Mouse (Mus musculus): ENCODE measurements around the gene Hhex. TPM values are rescaled to one million over a fixed set of nuclear protein-coding genes. Genes with fewer than 3 reads are reported as not detected.
A peak's percentile ranks its signal among the peaks of the same experiment; 100 is the strongest.

Gene Hhex
- polyA plus RNA-seq (2012) = 328 and 427 TPM in 2 replicates

GRCm38 (mm10) chr19:37434263-37434951, at the start of gene Hhex:
TSS of gene Hhex (plus strand) at chr19:37434810.
- no peak for TF ChIP-seq GATA1 (IDR thresholded peaks at IDR 0.05; ENCODE audit: low read length)

DNA sequence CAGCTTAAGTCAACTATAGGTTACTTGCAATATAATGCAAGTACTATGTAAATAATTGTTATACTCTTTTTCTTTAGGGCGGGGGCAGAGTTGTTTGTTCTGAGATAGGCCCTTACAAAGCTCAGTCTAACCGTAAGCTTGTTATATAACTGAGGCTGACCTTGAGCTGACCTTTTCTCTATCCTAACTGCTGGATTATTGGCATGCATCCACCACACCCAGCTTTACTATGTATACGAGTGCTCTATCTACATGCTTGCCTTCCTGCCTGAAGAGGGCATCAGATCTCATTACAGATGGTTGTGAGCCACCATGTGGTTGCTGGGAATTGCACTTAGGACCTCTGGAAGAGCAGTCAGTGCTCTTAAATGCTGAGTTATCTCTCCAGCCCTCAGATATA, 48.5 kb upstream of the Hhex start:
- no peak for TF ChIP-seq GATA1 (IDR thresholded peaks at IDR 0.05; ENCODE audit: low read length)

- TF ChIP-seq GATA1 (IDR thresholded peaks at IDR 0.05; ENCODE audit: low read length) = no peak
Measured at GRCm38 (mm10) chr19:37391869-37392268, 42.7 kb upstream of the Hhex start.

DNA sequence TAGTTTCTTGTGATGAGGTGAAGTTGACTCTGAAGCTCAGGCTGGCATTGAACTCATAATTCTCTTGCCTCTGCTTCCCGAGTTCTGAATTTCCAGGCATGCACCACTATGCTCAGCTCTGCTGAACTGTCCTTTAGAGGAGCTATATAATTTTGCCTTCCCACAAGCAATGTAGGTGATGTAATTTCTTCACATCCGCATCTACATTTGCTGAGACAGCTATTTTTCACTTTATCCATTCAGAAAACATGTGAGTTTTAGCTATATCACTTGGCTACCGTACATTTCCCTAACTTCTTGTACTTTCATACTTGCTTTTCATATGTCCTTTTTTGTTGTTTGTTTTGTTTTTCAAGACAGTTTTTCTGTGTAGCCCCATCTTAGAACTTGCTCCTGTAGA, 38.3 kb upstream of the Hhex start:
- TF ChIP-seq GATA1 (IDR thresholded peaks at IDR 0.05; ENCODE audit: low read length) = no peak

DNA sequence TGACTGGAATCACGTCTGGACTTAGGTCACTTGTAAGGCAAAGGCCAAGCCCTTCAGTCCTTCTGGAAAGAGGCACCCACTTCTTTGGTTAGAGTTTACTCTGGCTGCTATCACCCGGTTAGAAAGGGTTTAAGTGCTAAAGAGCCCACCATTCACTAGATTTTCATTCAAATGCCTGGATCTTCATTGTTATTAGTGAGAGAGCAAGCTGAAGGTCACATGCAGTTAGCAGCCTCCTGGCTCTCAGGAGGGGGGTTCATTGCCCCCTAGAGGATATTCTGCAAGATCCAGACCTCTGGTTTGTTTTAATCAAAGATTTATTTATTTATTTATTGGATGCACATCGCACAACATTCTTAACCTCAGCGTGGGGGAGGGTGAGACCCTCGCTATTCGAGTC, 33.7 kb upstream of the Hhex start:
- no peak for TF ChIP-seq GATA1 (IDR thresholded peaks at IDR 0.05; ENCODE audit: low read length)

DNA sequence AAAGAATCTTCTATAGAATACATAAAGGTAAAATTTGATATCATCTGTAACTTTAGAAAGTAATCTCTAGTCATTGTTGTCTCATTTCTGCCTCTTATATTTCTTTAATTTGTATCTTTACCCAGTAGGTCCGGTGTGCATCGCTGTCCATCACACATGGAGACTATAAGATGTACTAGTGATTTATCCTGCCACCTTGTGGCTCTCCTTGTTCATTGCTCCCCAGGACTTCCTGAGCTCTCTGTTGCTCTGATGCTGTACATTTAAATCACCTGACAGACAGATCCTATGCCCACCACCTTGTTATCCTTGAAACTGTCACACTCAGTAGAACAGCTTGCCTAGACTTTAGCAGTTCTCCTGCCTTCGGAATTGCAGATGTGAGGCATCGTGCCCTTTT, 16.3 kb upstream of the Hhex start:
- TF ChIP-seq GATA1 (IDR thresholded peaks at IDR 0.05; ENCODE audit: low read length) = no peak

- TF ChIP-seq GATA1 (IDR thresholded peaks at IDR 0.05; ENCODE audit: low read length) = no peak
Measured at GRCm38 (mm10) chr19:37419613-37420012, 15.0 kb upstream of the Hhex start.

- no peak for TF ChIP-seq GATA1 (IDR thresholded peaks at IDR 0.05; ENCODE audit: low read length)
Measured at GRCm38 (mm10) chr19:37428589-37428988, 6.0 kb upstream of the Hhex start.

DNA sequence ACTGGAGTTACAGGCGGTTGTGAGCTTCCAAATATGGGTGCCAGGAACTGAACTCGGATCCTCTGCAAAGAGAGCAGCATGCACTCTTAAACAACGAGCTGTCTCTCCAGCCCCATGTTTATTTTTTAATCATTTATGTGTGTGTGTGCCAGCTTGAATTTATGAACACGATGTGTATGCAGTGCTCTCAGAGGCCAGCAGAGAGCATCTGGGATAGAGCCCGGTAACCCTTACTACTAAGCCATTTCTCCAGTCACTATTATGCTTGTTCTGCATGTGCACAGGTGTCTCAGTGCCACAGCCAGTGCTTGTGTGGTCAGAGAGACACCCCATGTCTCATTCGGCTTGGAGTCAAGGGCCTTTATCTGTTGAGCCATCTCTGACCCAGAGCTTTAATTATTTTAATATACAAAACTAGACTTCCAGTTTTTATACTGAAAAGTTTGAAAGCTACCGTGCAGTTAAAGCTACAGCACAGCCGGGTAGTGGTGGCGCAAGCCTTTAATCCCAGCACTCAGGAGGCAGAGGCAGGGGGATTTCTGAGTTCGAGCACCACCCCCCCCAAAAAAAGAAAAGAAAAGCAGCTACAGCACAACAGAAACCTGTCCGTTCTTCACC, 3.4 kb upstream of the Hhex start:
- TF ChIP-seq GATA1 (IDR thresholded peaks at IDR 0.05; ENCODE audit: low read length) = no peak

- TF ChIP-seq GATA1 (IDR thresholded peaks at IDR 0.05; ENCODE audit: low read length) = no peak
Measured at GRCm38 (mm10) chr19:37432868-37433570, 1.6 kb upstream of the Hhex start.

DNA sequence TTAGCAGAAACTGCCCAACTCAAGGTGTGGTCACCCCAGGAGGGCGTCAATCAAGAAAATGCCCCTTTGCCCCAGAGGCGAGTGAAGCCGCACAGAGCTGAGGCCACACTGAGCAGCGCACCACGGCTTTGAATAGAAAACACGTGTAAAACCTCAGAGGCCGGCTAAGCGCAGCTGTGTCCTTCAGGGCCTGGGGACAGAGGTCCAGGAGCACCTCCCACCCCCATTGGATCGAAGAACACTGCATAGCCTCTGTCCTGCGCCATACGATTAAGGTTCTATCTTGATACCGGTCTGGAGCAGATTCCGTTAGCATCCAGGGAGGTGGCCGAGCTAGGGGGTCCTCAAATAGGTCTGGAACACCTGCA, 731 bp upstream of the Hhex start:
- TF ChIP-seq GATA1 (IDR thresholded peaks at IDR 0.05; ENCODE audit: low read length) = no peak

DNA sequence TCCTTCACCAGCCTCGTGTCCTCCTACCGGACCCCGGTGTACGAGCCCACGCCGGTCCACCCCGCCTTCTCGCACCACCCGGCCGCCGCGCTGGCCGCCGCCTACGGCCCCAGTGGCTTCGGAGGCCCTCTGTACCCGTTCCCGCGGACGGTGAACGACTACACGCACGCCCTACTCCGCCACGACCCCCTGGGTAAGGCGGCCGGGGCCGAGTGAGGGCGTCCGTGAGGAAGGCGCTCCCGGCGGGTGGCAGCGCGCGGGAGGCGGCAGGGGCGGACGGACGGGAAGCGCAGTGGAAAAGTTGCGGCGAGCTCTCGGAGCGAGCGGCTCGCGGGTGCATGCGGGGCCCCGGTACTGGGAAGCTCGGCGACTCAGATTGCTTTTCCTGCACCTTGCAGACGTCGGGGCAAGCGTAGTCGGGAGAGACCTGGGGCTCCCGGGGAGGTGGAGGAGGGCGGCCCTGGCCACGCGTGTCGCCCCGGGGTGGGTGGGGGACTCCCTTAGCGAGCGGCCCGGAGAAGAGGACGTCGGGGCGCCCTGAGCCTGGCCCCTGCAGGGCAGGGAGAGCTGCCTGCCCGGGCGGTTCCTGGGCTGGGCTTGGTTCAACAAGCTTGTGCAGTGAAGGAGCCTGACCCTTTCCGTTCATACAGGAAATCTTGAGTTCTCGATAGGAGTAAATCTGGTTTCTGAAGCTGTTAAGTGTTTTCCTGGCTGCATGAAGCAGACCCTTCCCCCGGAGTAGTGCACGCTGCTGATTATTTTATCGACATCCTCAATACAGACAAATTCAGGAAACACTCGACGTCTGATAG, 637 bp downstream of the Hhex start:
- TF ChIP-seq GATA1 (IDR thresholded peaks at IDR 0.05; ENCODE audit: low read length) = peak; percentile 99

GRCm38 (mm10) chr19:37435853-37436174, 1.2 kb downstream of the Hhex start:
- TF ChIP-seq GATA1 (IDR thresholded peaks at IDR 0.05; ENCODE audit: low read length) = no peak

- no peak for TF ChIP-seq GATA1 (IDR thresholded peaks at IDR 0.05; ENCODE audit: low read length)
Measured at GRCm38 (mm10) chr19:37436514-37437288, 2.1 kb downstream of the Hhex start.

DNA sequence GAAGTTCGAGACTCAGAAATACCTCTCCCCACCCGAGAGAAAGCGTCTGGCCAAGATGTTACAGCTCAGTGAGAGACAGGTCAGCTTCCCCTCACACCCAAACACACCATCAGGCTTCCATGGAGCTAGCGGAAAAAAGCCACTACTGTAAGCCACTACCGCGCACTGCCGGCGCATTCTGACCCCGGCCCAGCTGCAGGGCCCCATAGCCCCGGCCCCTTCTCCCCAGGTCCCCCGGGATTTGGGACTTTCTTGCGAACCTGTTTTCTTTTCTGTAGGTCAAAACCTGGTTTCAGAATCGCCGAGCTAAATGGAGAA, 2.6 kb downstream of the Hhex start:
- no peak for TF ChIP-seq GATA1 (IDR thresholded peaks at IDR 0.05; ENCODE audit: low read length)
